Comparison of ENCODE assay signal across 23 mouse cellular contexts in genomic region chr9:110762763-110763162, GRCm38 (mm10). TPM values are rescaled to one million over a fixed set of nuclear protein-coding genes. Genes with fewer than 3 reads are reported as not detected.
A peak's percentile ranks its signal among the peaks of the same experiment; 100 is the strongest.
DNase-seq lines count a peak whose midpoint lies in the region; ATAC-seq lines count a peak whose summit lies in the region.
"Had no signal": no experiment of that assay in that cellular context is flagged by ENCODE, and none has a peak within 500 bp of the region (broad histone marks: within the 10 kb centered on the region; RNA-seq: fewer than 3 reads in every experiment).

No protein-coding gene starts in this region.

- H3K4me3 ChIP-seq in heart, embryonic 11.5 days (ENCODE audit: low read depth, low read length) = peak overlapping the region; percentile 63
- H3K4me3 ChIP-seq in intestine, embryonic 15.5 days (replicated peaks) = no peak overlapping the region
- no peak overlapping the region for H3K4me3 ChIP-seq in intestine, embryonic 16.5 days (ENCODE audit: low read length)
- H3K4me3 ChIP-seq in embryonic facial prominence, embryonic 13.5 days = no peak overlapping the region
- H3K4me3 ChIP-seq in limb, embryonic 15.5 days = no peak overlapping the region
- H3K4me3 ChIP-seq: forebrain, embryonic 15.5 days; hindbrain, embryonic 12.5 days; layer of hippocampus, adult 2 months had no signal

- H3K27me3 ChIP-seq in heart, embryonic 11.5 days (ENCODE audit: control insufficient read depth, insufficient read depth, low read length) = no peaks in the 10 kb centered on the region
- no peaks in the 10 kb centered on the region for H3K27me3 ChIP-seq in intestine, embryonic 15.5 days (replicated peaks)
- H3K27me3 ChIP-seq in intestine, embryonic 16.5 days (replicated peaks; ENCODE audit: control insufficient read depth, insufficient read depth, low read length) = no peaks in the 10 kb centered on the region
- 0 out of 2 replicates have a peak, but pooled peaks cover 4% of the 10 kb centered on the region for H3K27me3 ChIP-seq in embryonic facial prominence, embryonic 13.5 days
- no peaks in the 10 kb centered on the region; the same call in 1 of the 2 replicates for H3K27me3 ChIP-seq in limb, embryonic 15.5 days
- H3K27me3 ChIP-seq: forebrain, embryonic 15.5 days; hindbrain, embryonic 12.5 days had no signal

- H3K27ac ChIP-seq in heart, embryonic 11.5 days (ENCODE audit: low read depth, low read length) = peak overlapping the region; percentile 78
- H3K27ac ChIP-seq in intestine, embryonic 15.5 days = no peak overlapping the region
- no peak overlapping the region for H3K27ac ChIP-seq in intestine, embryonic 16.5 days (ENCODE audit: low read length)
- peak overlapping the region; percentile 61 for H3K27ac ChIP-seq in embryonic facial prominence, embryonic 13.5 days
- peak overlapping the region; percentile 55 for H3K27ac ChIP-seq in limb, embryonic 15.5 days
- H3K27ac ChIP-seq: forebrain, embryonic 15.5 days; hindbrain, embryonic 12.5 days; layer of hippocampus, adult 2 months had no signal

- peak overlapping the region; percentile 59 for H3K4me2 ChIP-seq in heart, embryonic 11.5 days
- H3K4me2 ChIP-seq in intestine, embryonic 15.5 days (replicated peaks) = no peak overlapping the region
- H3K4me2 ChIP-seq in intestine, embryonic 16.5 days (ENCODE audit: low read depth, low read length) = no peak overlapping the region
- no peak overlapping the region for H3K4me2 ChIP-seq in embryonic facial prominence, embryonic 13.5 days
- no peak overlapping the region for H3K4me2 ChIP-seq in limb, embryonic 15.5 days
- H3K4me2 ChIP-seq: forebrain, embryonic 15.5 days; hindbrain, embryonic 12.5 days had no signal

- H3K4me1 ChIP-seq in heart, embryonic 11.5 days (ENCODE audit: control insufficient read depth, insufficient read depth, low read length) = peaks cover 21% of the 10 kb centered on the region
- H3K4me1 ChIP-seq in intestine, embryonic 15.5 days (replicated peaks) = peaks cover 15% of the 10 kb centered on the region; the same call in 1 of the 2 replicates
- H3K4me1 ChIP-seq in intestine, embryonic 16.5 days (ENCODE audit: control insufficient read depth, insufficient read depth, low read length) = peaks cover 14% of the 10 kb centered on the region
- peaks cover 58% of the 10 kb centered on the region for H3K4me1 ChIP-seq in embryonic facial prominence, embryonic 13.5 days
- H3K4me1 ChIP-seq in limb, embryonic 15.5 days = peaks cover 53% of the 10 kb centered on the region
- H3K4me1 ChIP-seq: forebrain, embryonic 15.5 days; hindbrain, embryonic 12.5 days had no signal

- WGBS in heart, embryonic 11.5 days (ENCODE audit: insufficient replicate concordance) = 69% methylated on average over 10 of the region's 10 CpGs
- 70% methylated on average over 10 of the region's 10 CpGs for WGBS in intestine, embryonic 15.5 days
- WGBS in intestine, embryonic 16.5 days = 66% methylated on average over 10 of the region's 10 CpGs
- WGBS in embryonic facial prominence, embryonic 13.5 days = 78% methylated on average over 10 of the region's 10 CpGs
- WGBS in limb, embryonic 15.5 days = 78% methylated on average over 10 of the region's 10 CpGs

- H3K9ac ChIP-seq in heart, embryonic 11.5 days (ENCODE audit: low read depth, low read length) = peak overlapping the region; percentile 65
- H3K9ac ChIP-seq in intestine, embryonic 15.5 days = no peak overlapping the region
- no peak overlapping the region for H3K9ac ChIP-seq in intestine, embryonic 16.5 days (ENCODE audit: low read depth, low read length)
- no peak overlapping the region for H3K9ac ChIP-seq in embryonic facial prominence, embryonic 13.5 days
- H3K9ac ChIP-seq in limb, embryonic 15.5 days = no peak overlapping the region
- H3K9ac ChIP-seq: forebrain, embryonic 15.5 days; hindbrain, embryonic 12.5 days; liver, postnatal 0 days had no signal

- H3K36me3 ChIP-seq in heart, embryonic 11.5 days (ENCODE audit: control insufficient read depth, insufficient read depth, low read length) = 0 out of 2 replicates have a peak, but pooled peaks cover 3% of the 10 kb centered on the region
- no peaks in the 10 kb centered on the region for H3K36me3 ChIP-seq in intestine, embryonic 15.5 days
- H3K36me3 ChIP-seq in intestine, embryonic 16.5 days (ENCODE audit: control insufficient read depth, insufficient read depth, low read length) = no peaks in the 10 kb centered on the region
- no peaks in the 10 kb centered on the region for H3K36me3 ChIP-seq in embryonic facial prominence, embryonic 13.5 days
- H3K36me3 ChIP-seq in limb, embryonic 15.5 days = no peaks in the 10 kb centered on the region
- H3K36me3 ChIP-seq: forebrain, embryonic 15.5 days; hindbrain, embryonic 12.5 days had no signal

- DNase-seq in heart, adult 9 months (ENCODE audit: low spot score in 2 of 2) = no peak
- DNase-seq in urinary bladder, adult 18-20 months (ENCODE audit: low spot score in 2 of 2) = no peak
- DNase-seq: adrenal gland, postnatal 36 days; B cell, adult 2 months; cerebellum, adult 11-12 months; cerebellum, postnatal 36 days; gastrocnemius, postnatal 25 days; kidney, adult 8-10 months; kidney, postnatal 14 days; liver, postnatal 0 days; right cerebral cortex, postnatal 25 days; thymus, postnatal 36 days had no signal

- H3K9me3 ChIP-seq in heart, embryonic 11.5 days (replicated peaks; ENCODE audit: control insufficient read depth, low read length) = no peaks in the 10 kb centered on the region
- H3K9me3 ChIP-seq in intestine, embryonic 15.5 days = no peaks in the 10 kb centered on the region
- H3K9me3 ChIP-seq in intestine, embryonic 16.5 days (ENCODE audit: control insufficient read depth, low read length) = no peaks in the 10 kb centered on the region
- H3K9me3 ChIP-seq in embryonic facial prominence, embryonic 13.5 days = no peaks in the 10 kb centered on the region
- H3K9me3 ChIP-seq in limb, embryonic 15.5 days = no peaks in the 10 kb centered on the region
- H3K9me3 ChIP-seq: forebrain, embryonic 15.5 days; hindbrain, embryonic 12.5 days had no signal

- no peak for ATAC-seq in heart, embryonic 11.5 days (replicated peaks; ENCODE audit: insufficient number of reproducible peaks, low FRiP score, low TSS enrichment)
- ATAC-seq in intestine, embryonic 15.5 days = peak; percentile 22; the same call in 1 of the 2 replicates
- no peak for ATAC-seq in intestine, embryonic 16.5 days
- no peak for ATAC-seq in embryonic facial prominence, embryonic 13.5 days (ENCODE audit: insufficient number of reproducible peaks, insufficient read depth, low FRiP score, low TSS enrichment, low read depth)
- no peak for ATAC-seq in limb, embryonic 15.5 days (ENCODE audit: insufficient number of reproducible peaks, low FRiP score, low TSS enrichment, low read depth)
- ATAC-seq: forebrain, embryonic 15.5 days; liver, postnatal 0 days had no signal

RNA-seq across cellular contexts. Expression of gene Pth1r, which starts 15.8 kb away (rescaled TPM):
- 24.3 and 27.8 TPM in 2 replicates for polyA plus RNA-seq in heart, embryonic 11.5 days (2014; fragmentation: Nextera tagmentation; extraction: Ambion mirVana)
- 21.6 and 23.6 TPM in 2 replicates for polyA plus RNA-seq in intestine, embryonic 15.5 days (2015; fragmentation: Nextera tagmentation; extraction: Ambion mirVana)
- 15.4 and 16.4 TPM in 2 replicates for polyA plus RNA-seq in intestine, embryonic 16.5 days (2015; fragmentation: Nextera tagmentation; extraction: Ambion mirVana)
- polyA plus RNA-seq in embryonic facial prominence, embryonic 13.5 days (2015; fragmentation: Nextera tagmentation; extraction: Ambion mirVana) = 138 and 165 TPM in 2 replicates
- 82.6 and 110 TPM in 2 replicates for polyA plus RNA-seq in limb, embryonic 15.5 days (2015; fragmentation: Nextera tagmentation; extraction: Ambion mirVana)

RNA-seq across cellular contexts. Expression of gene Myl3, which starts 21.1 kb away (rescaled TPM):
- 3,236 and 3,494 TPM in 2 replicates for polyA plus RNA-seq in heart, embryonic 11.5 days (2014; fragmentation: Nextera tagmentation; extraction: Ambion mirVana)
- 0.53 and 0.58 TPM in 2 replicates for polyA plus RNA-seq in intestine, embryonic 15.5 days (2015; fragmentation: Nextera tagmentation; extraction: Ambion mirVana)
- polyA plus RNA-seq in intestine, embryonic 16.5 days (2015; fragmentation: Nextera tagmentation; extraction: Ambion mirVana) = 0.67 and 0.71 TPM in 2 replicates
- polyA plus RNA-seq in embryonic facial prominence, embryonic 13.5 days (2015; fragmentation: Nextera tagmentation; extraction: Ambion mirVana) = 1.6 and 12.3 TPM in 2 replicates
- polyA plus RNA-seq in limb, embryonic 15.5 days (2015; fragmentation: Nextera tagmentation; extraction: Ambion mirVana) = 16.3 and 125 TPM in 2 replicates
- polyA plus RNA-seq: liver, adult 2 months had no signal

RNA-seq across cellular contexts. Expression of gene Prss42, which starts 35.2 kb away (rescaled TPM):
- not detected in 2 replicates for polyA plus RNA-seq in heart, embryonic 11.5 days (2014; fragmentation: Nextera tagmentation; extraction: Ambion mirVana)
- not detected in 2 replicates for polyA plus RNA-seq in intestine, embryonic 15.5 days (2015; fragmentation: Nextera tagmentation; extraction: Ambion mirVana)
- polyA plus RNA-seq in intestine, embryonic 16.5 days (2015; fragmentation: Nextera tagmentation; extraction: Ambion mirVana) = not detected in 2 replicates
- polyA plus RNA-seq in embryonic facial prominence, embryonic 13.5 days (2015; fragmentation: Nextera tagmentation; extraction: Ambion mirVana) = not detected in 2 replicates
- polyA plus RNA-seq in limb, embryonic 15.5 days (2015; fragmentation: Nextera tagmentation; extraction: Ambion mirVana) = not detected in 2 replicates
- polyA plus RNA-seq: forebrain, embryonic 15.5 days; hindbrain, embryonic 12.5 days; liver, adult 2 months; liver, postnatal 0 days; spleen, adult 2 months had no signal

RNA-seq across cellular contexts. Expression of gene Prss44, which starts 51.0 kb away (rescaled TPM):
- polyA plus RNA-seq in heart, embryonic 11.5 days (2014; fragmentation: Nextera tagmentation; extraction: Ambion mirVana) = not detected in 2 replicates
- polyA plus RNA-seq in intestine, embryonic 15.5 days (2015; fragmentation: Nextera tagmentation; extraction: Ambion mirVana) = not detected in 2 replicates
- not detected in 2 replicates for polyA plus RNA-seq in intestine, embryonic 16.5 days (2015; fragmentation: Nextera tagmentation; extraction: Ambion mirVana)
- polyA plus RNA-seq in embryonic facial prominence, embryonic 13.5 days (2015; fragmentation: Nextera tagmentation; extraction: Ambion mirVana) = not detected in 2 replicates
- not detected in 2 replicates for polyA plus RNA-seq in limb, embryonic 15.5 days (2015; fragmentation: Nextera tagmentation; extraction: Ambion mirVana)
- polyA plus RNA-seq: forebrain, embryonic 15.5 days; hindbrain, embryonic 12.5 days; liver, adult 2 months; liver, postnatal 0 days; spleen, adult 2 months; stomach, embryonic 14.5 days had no signal

Comparison
In these comparisons a context has a peak if more than half of its experiments do, and no peak if none do; other contexts are left out.
1. H3K27ac ChIP-seq: peak in heart, embryonic 11.5 days (single experiment), embryonic facial prominence, embryonic 13.5 days (single experiment) and limb, embryonic 15.5 days (single experiment); none in intestine, embryonic 15.5 days (single experiment) and intestine, embryonic 16.5 days (single experiment).
2. RNA of gene Myl3, which starts 21.1 kb away (polyA plus RNA-seq): 3,236 to 3,494 TPM in heart, embryonic 11.5 days; 16.3 to 125 TPM in limb, embryonic 15.5 days, 1.6 to 12.3 TPM in embryonic facial prominence, embryonic 13.5 days, 0.67 to 0.71 TPM in intestine, embryonic 16.5 days and 0.53 to 0.58 TPM in intestine, embryonic 15.5 days; every median in the first group is over 10 times any median in the second.